Mouse (Mus musculus) liver, adult 10 weeks (tissue): ENCODE measurements around the gene Tnrc6b. TPM values are rescaled to one million over a fixed set of nuclear protein-coding genes. Genes with fewer than 3 reads are reported as not detected.

Experiments used
- polyA plus RNA-seq: library from polyadenylated mRNA; stranded (reverse); fragments of 350-450 nt; fragmentation: Illumina TruSeq; extraction: RNeasy Lipid Tissue Mini Kit (QIAGEN cat#74804); gene quantifications from one replicate; pipeline ENCODE4 v1.2.3, GENCODE M21; 2014; ENCODE audit warnings: low read depth, low replicate concordance

Gene Tnrc6b
- 8.4 TPM for polyA plus RNA-seq

GRCm38 (mm10) chr15:80710608-80711363 lies at the start of gene Tnrc6b:
Gene Tnrc6b, plus strand, starts transcription at chr15:80711313.

GRCm38 (mm10) chr15:80671295-80672252 lies 39.5 kb upstream of the Tnrc6b start, which contains the start of gene Fam83f:
Gene Fam83f, plus strand, starts transcription at chr15:80671847.

GRCm38 (mm10) chr15:80948145-80949135 lies 237.3 kb downstream of the Tnrc6b start, which contains the start of gene Adsl:
Gene Adsl, plus strand, starts transcription at chr15:80948490.

GRCm38 (mm10) chr15:80977620-80978334 lies 266.7 kb downstream of the Tnrc6b start, which contains the start of gene Sgsm3:
Gene Sgsm3, plus strand, starts transcription at chr15:80977765.

Other genes with a start within 250 kb of the Tnrc6b start
- not detected for gene Enthd1, start 146.2 kb upstream of the Tnrc6b start, polyA plus RNA-seq
- 0.29 TPM for gene Grap2, start 138.7 kb upstream of the Tnrc6b start, polyA plus RNA-seq
- gene Fam83f, start 39.5 kb upstream of the Tnrc6b start, polyA plus RNA-seq: 0.29 TPM
- gene Adsl, start 237.2 kb downstream of the Tnrc6b start, polyA plus RNA-seq: 2.9 TPM